Mouse (Mus musculus) MEL (cell line): ENCODE data around the gene Cntd1. TPM values are rescaled to one million over a fixed set of nuclear protein-coding genes. Genes with fewer than 3 reads are reported as not detected.

Source experiments
- DNase-seq: peaks from one replicate; pipeline ENCODE4 v3.0.0; 2011; ENCODE audit warnings: low read depth, low spot score
- H3K27ac ChIP-seq: 2 replicates; pipeline ENCODE4 v1.5.1; 2012; ENCODE audit warnings: low read depth, mild to moderate bottlenecking, control low read depth, low read length, moderate library complexity; ENCODE audit not compliant: control insufficient read depth
- H3K27me3 ChIP-seq, 2 experiments: fragments of 150-350 bp in 1 of 2; sonication (generic) in 1 of 2; 2 replicates each; pipeline ENCODE4 v1.6.1; 2012; ENCODE audit warnings: low read length in 2 of 2, mild to moderate bottlenecking in 2 of 2, improper control_type of control experiment in 1 of 2, moderate library complexity in 1 of 2; ENCODE audit not compliant: insufficient read depth in 2 of 2, control insufficient read depth in 1 of 2
- H3K36me3 ChIP-seq, 2 experiments: 2 replicates each; pipeline ENCODE4 v1.6.1; 2012 to 2014; ENCODE audit warnings: low read length in 2 of 2, improper control_type of control experiment in 1 of 2, inconsistent platforms in 1 of 2, mild to moderate bottlenecking in 1 of 2; ENCODE audit not compliant: insufficient read depth in 2 of 2, control insufficient read depth in 1 of 2
- H3K4me1 ChIP-seq, 2 experiments: fragments of 150-350 bp in 1 of 2; sonication (generic) in 1 of 2; 2 replicates each; pipeline ENCODE4 v1.6.1; 2012; ENCODE audit warnings: low read length in 2 of 2, improper control_type of control experiment in 1 of 2, mild to moderate bottlenecking in 1 of 2; ENCODE audit not compliant: insufficient read depth in 2 of 2, control insufficient read depth in 1 of 2
- H3K4me3 ChIP-seq, 2 experiments: fragments of 150-350 bp in 1 of 2; sonication (generic) in 1 of 2; 2 replicates each; pipeline ENCODE4 v1.5.1; 2012; ENCODE audit warnings: low read depth in 2 of 2, low read length in 2 of 2, mild to moderate bottlenecking in 2 of 2, moderate library complexity in 2 of 2, control low read depth in 1 of 2, improper control_type of control experiment in 1 of 2; ENCODE audit not compliant: control insufficient read depth in 1 of 2, insufficient read depth in 1 of 2
- H3K79me2 ChIP-seq: 2 replicates; pipeline ENCODE4 v1.6.1; 2012; ENCODE audit warnings: mild to moderate bottlenecking, low read length, moderate library complexity; ENCODE audit not compliant: control insufficient read depth, poor library complexity, insufficient read depth
- H3K9ac ChIP-seq: 2 replicates; pipeline ENCODE4 v1.6.1; 2012; ENCODE audit warnings: low read depth, mild to moderate bottlenecking, control low read depth, low read length, moderate library complexity; ENCODE audit not compliant: control insufficient read depth, poor library complexity, severe bottlenecking
- H3K9me3 ChIP-seq: fragments of 150-350 bp; sonication (generic); replicated peaks from 2 replicates; pipeline ENCODE4 v1.6.1; 2012; ENCODE audit warnings: mild to moderate bottlenecking, low read length, improper control_type of control experiment, moderate library complexity; ENCODE audit not compliant: insufficient read depth
- GATA1 ChIP-seq: IDR thresholded peaks from 2 replicates; pipeline ENCODE4 v1.6.1; 2011; ENCODE audit warnings: low read depth, low read length, improper control_type of control experiment
- KAT2A ChIP-seq: conservative IDR thresholded peaks from 2 replicates; pipeline ENCODE4 v1.6.1; 2012; ENCODE audit warnings: low read depth, low read length, improper control_type of control experiment, inconsistent platforms
- MAFK ChIP-seq: IDR thresholded peaks from 2 replicates; pipeline ENCODE4 v1.6.1; 2011; ENCODE audit warnings: low read depth, mild to moderate bottlenecking, low read length, improper control_type of control experiment, borderline replicate concordance
- MYB ChIP-seq: IDR thresholded peaks from 2 replicates; pipeline ENCODE4 v1.6.1; 2011; ENCODE audit warnings: mild to moderate bottlenecking, low read depth, low read length, improper control_type of control experiment
- MYC ChIP-seq: IDR thresholded peaks from 2 replicates; pipeline ENCODE4 v1.6.1; 2011; ENCODE audit warnings: low read depth, mild to moderate bottlenecking, low read length, improper control_type of control experiment, moderate library complexity
- NELFE ChIP-seq: IDR thresholded peaks from 2 replicates; pipeline ENCODE4 v1.6.1; 2011; ENCODE audit warnings: low read depth, low read length, improper control_type of control experiment
- POLR2A ChIP-seq, 2 experiments: IDR thresholded peaks; 2 replicates each; pipeline ENCODE4 v1.6.1; 2011 to 2012; ENCODE audit warnings: low read length in 2 of 2, mild to moderate bottlenecking in 2 of 2, control low read depth in 1 of 2, improper control_type of control experiment in 1 of 2, low read depth in 1 of 2, moderate library complexity in 1 of 2; ENCODE audit not compliant: control insufficient read depth in 1 of 2, insufficient read depth in 1 of 2, poor library complexity in 1 of 2
- POLR2AphosphoS2 ChIP-seq: IDR thresholded peaks from 2 replicates; pipeline ENCODE4 v1.6.1; 2011; ENCODE audit warnings: low read length, improper control_type of control experiment
- POLR2AphosphoS5 ChIP-seq: IDR thresholded peaks from 2 replicates; pipeline ENCODE4 v1.6.1; 2012; ENCODE audit warnings: low read depth, borderline replicate concordance, mild to moderate bottlenecking, inconsistent platforms, low read length, moderate library complexity, mixed read lengths
- SIN3A ChIP-seq: IDR thresholded peaks from 2 replicates; pipeline ENCODE4 v1.6.1; 2012; ENCODE audit warnings: low read length, improper control_type of control experiment, inconsistent platforms
- ZKSCAN1 ChIP-seq: IDR thresholded peaks from 2 replicates; pipeline ENCODE4 v1.6.1; 2012; ENCODE audit warnings: low read depth, mild to moderate bottlenecking, inconsistent platforms, low read length, improper control_type of control experiment, moderate library complexity
- ZNF384 ChIP-seq: IDR thresholded peaks from 2 replicates; pipeline ENCODE4 v1.6.1; 2012; ENCODE audit warnings: low read depth, mild to moderate bottlenecking, inconsistent platforms, low read length, improper control_type of control experiment
- polyA plus RNA-seq, 2 experiments: library from polyadenylated mRNA; stranded (reverse) in 1 of 2; unstranded in 1 of 2; fragments of >175 nt in 1 of 2; fragments of >200 nt in 1 of 2; gene quantifications; 2 replicates each; pipeline versions ENCODE4 v1.2.1 to v1.2.4; 2012; ENCODE audit warnings: low replicate concordance in 2 of 2, low read depth in 1 of 2; ENCODE audit not compliant: insufficient read length in 2 of 2, insufficient read depth in 1 of 2, missing spikeins in 1 of 2
- total RNA-seq: library from RNA; depleted of rRNA; stranded (reverse); fragments of 300-350 nt; gene quantifications from 2 replicates; pipeline ENCODE4 v1.2.3, GENCODE M21; 2012

Gene Cntd1
- total and polyA plus RNA-seq, 3 experiments, result 0.84 to 2.4 TPM; not detected in 1

DNA sequence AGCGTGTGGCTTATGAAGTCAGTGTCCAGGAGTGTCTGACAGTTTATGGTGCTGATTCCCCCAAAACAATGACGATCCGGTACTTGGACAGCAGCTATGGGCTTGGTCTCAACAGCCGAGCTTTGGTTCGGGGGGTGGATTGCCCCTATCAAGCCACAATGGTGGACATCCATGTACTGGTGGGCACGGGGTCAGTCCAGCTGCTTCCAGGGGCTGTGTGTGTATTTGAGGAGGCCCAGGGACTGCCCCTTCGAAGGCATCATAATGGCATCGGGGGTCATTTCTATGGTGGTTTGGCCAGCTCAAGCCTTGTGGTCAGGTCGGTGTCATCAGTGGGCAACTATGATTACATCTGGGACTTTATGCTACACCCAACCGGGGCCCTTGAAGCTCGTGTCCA is 47.3 kb downstream of the Cntd1 start:
- no peak for TF ChIP-seq SIN3A
- peak; percentile 52; the same call in 1 of the 2 replicates for TF ChIP-seq POLR2AphosphoS2
- no peak for TF ChIP-seq GATA1
- TF ChIP-seq NELFE, result no peak
- no peak for TF ChIP-seq ZKSCAN1
- TF ChIP-seq POLR2A (IDR thresholded peaks at IDR 0.05; ENCODE audit: control insufficient read depth in 1 of 2, insufficient read depth in 1 of 2, low read depth in 1 of 2, low read length in 2 of 2, poor library complexity in 1 of 2), result peak in 1 of 2 experiments; percentile 28; a peak in 1 of 4 replicates
- no peak for TF ChIP-seq ZNF384
- no peak for TF ChIP-seq KAT2A
- TF ChIP-seq MYC, result no peak
- 0 out of 2 replicates have a peak, but pooled peaks have one; percentile 35 for TF ChIP-seq POLR2AphosphoS5
- peaks cover 0 to 12% of the 10 kb centered on the region in 2 experiments; a peak in 2 of 4 replicates for H3K36me3 ChIP-seq
- no peak for DNase-seq

GRCm38 (mm10) chr11:101327311-101327710 is 48.5 kb downstream of the Cntd1 start:
- Histone ChIP-seq H3K4me1 (no peaks in the 10 kb centered on the region), H3K36me3 (peaks cover 0 to 10% of the 10 kb centered on the region in 2 experiments; a peak in 2 of 4 replicates), H3K4me3 (no peak overlapping the region), H3K9ac (no peak overlapping the region), H3K27ac (no peak overlapping the region), H3K9me3 (no peaks in the 10 kb centered on the region), H3K27me3 (no peaks in the 10 kb centered on the region), H3K79me2 (no peaks in the 10 kb centered on the region)
- DNase-seq, result no peak
- TF ChIP-seq MYC (no peak), POLR2AphosphoS2 (peak; percentile 72; the same call in 1 of the 2 replicates)

More for the DNA sequence above, 47.3 kb downstream of the Cntd1 start:
- H3K4me3 ChIP-seq, result no peak overlapping the region
- no peaks in the 10 kb centered on the region for H3K27me3 ChIP-seq
- H3K9me3 ChIP-seq, result no peaks in the 10 kb centered on the region
- no peaks in the 10 kb centered on the region for H3K4me1 ChIP-seq
- H3K9ac ChIP-seq, result no peak overlapping the region
- H3K79me2 ChIP-seq, result no peaks in the 10 kb centered on the region
- H3K27ac ChIP-seq, result no peak overlapping the region

DNA sequence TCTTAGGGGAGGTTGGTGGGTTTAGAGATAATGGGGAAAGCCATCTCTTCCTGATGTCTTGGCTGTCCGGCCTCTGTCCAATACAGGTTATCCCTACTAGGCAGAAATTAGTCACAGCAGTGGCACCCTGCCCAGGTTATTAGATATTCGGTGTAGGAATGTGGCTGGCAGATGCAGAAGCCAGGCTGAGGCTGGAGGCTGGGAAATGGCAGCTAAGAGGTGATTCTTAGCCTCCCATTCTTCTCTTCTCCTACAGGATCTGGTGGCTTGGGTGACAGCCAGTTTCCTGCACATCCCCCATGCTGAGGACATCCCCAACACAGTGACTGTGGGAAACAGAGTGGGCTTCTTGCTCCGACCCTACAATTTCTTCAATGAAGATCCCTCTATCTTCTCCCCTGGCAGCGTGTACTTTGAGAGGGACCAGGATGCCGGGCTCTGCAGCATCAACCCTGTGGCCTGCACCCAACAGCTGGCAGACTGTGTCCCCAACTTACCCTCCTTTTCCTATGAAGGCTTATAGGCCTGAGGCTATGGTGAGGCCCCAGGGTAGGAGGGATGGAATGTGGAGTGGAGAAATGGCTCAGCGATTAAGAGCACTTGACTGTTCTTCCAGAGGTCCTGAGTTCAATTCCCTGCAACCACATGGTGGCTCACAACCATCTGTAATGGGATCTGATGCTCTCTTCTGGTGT is 50.3 kb downstream of the Cntd1 start:
- Histone ChIP-seq H3K27me3 (no peaks in the 10 kb centered on the region), H3K36me3 (peaks cover 0 to 5% of the 10 kb centered on the region in 2 experiments; a peak in 2 of 4 replicates)
- TF ChIP-seq MYB (no peak), MAFK (peak; percentile 18; the same call in 1 of the 2 replicates), POLR2A (IDR thresholded peaks at IDR 0.05; ENCODE audit: control insufficient read depth in 1 of 2, insufficient read depth in 1 of 2, low read depth in 1 of 2, low read length in 2 of 2, poor library complexity in 1 of 2) (peak in 1 of 2 experiments; percentile 33; a peak in 2 of 4 replicates)
- TF ChIP-seq, all 39 proteins: peak for 2
- H3K4me1 ChIP-seq, result no peaks in the 10 kb centered on the region
- H3K79me2 ChIP-seq, result no peaks in the 10 kb centered on the region
- no peak for DNase-seq
- H3K27ac ChIP-seq, result no peak overlapping the region
- H3K4me3 ChIP-seq, result no peak overlapping the region
- no peaks in the 10 kb centered on the region for H3K9me3 ChIP-seq
- H3K9ac ChIP-seq, result no peak overlapping the region
